Mouse (Mus musculus) kidney, adult 2 months (tissue): Measurements from ENCODE around the gene Bcl7b.

Source experiments
- CTCF ChIP-seq: fragments of 200-500 bp; conservative IDR thresholded peaks from 2 replicates; pipeline ENCODE4 v1.5.1; 2011; ENCODE audit warnings: low read depth, mild to moderate bottlenecking, control low read depth, low read length, moderate library complexity, mixed read lengths; ENCODE audit not compliant: insufficient read depth, insufficient read length
- POLR2A ChIP-seq: fragments of 200-500 bp; IDR thresholded peaks from one replicate; pipeline ENCODE4 v1.6.1; 2011; ENCODE audit warnings: low read depth, low read length, control low read depth

- TF ChIP-seq POLR2A, result no peak
- TF ChIP-seq CTCF, result no peak
These were observed 7.0 kb downstream of the Bcl7b start for GRCm38 (mm10) chr5:135175086-135175485.
